Mouse (Mus musculus): ENCODE results near the gene Zfp12.
"Not testable (repeated sequence)": the region's sequence is repeated elsewhere in the genome, so short reads cannot be mapped to it uniquely, and the experiment has no call there.

Zfp12 gene

GRCm38 (mm10) chr5:143235028-143235693, at the start of gene Zfp12:
Gene Zfp12 (plus strand): TSS chr5:143235163.
- DNase-seq = peak; percentile 95

- not testable (repeated sequence) for DNase-seq
Observed at GRCm38 (mm10) chr5:143188014-143188413, 46.9 kb upstream of the Zfp12 start.

DNA sequence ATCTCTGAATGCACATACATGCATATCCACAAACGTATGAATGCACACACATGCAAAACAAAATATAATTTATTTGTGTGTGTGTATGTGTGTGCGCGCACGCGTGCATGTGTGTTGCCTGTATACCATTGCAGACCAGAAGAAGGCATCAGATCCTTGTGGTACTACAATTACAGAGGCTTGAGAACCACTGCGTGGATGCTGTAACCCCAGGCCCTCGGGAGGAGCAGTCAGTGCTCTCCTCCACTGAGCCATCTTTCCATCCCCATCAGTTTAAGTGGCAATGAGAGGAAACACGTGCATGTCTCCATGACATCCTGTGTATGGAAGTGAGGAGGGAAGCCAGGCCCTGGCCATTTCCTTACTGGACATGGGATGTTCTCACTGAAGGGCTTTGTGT, 42.2 kb upstream of the Zfp12 start:
- no peak for DNase-seq

DNA sequence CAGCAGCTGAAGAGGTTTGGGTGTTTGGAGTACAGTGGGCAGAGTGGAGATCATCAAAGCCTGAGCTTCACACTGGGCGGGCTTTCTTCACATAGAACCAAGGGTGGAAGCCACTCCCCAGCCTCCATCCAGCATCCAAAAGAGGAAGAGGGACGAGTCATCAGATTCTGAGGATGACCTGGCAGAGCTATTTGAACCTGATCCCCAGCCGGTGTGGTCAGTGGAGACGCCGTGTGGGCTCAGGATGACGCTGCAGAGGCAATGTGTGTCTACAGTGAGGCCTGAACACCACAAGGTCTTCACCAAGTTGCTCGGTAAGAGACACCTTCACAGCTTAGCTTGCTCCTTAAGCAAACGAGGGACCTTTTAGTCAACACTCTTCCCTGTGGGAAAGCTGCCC, 40.2 kb upstream of the Zfp12 start:
- not testable (repeated sequence) for DNase-seq

- no peak for DNase-seq
Observed at GRCm38 (mm10) chr5:143195166-143195565, 39.8 kb upstream of the Zfp12 start.

DNA sequence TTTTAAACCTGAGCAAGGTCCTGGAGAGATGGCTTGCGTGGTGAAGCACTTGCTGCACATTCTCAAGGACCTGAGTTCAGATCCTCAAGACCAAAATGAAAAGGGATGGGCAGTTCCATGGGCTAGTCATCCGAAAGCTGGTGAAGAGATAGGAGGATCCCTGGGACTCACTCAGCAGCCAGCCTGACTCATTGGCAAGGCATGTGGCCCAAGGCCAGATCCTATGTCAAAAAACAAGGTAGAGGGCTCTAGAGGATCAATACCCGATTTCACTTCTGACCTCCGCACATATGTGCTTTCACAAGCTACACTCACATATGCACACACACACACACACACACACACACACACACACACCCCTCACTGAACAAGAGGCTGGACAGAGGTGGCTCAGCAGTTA, 38.5 kb upstream of the Zfp12 start:
- DNase-seq = no peak

- no peak for DNase-seq
Observed at GRCm38 (mm10) chr5:143205015-143205414, 29.9 kb upstream of the Zfp12 start.

- DNase-seq = no peak
Observed at GRCm38 (mm10) chr5:143213832-143214231, 21.1 kb upstream of the Zfp12 start.

DNA sequence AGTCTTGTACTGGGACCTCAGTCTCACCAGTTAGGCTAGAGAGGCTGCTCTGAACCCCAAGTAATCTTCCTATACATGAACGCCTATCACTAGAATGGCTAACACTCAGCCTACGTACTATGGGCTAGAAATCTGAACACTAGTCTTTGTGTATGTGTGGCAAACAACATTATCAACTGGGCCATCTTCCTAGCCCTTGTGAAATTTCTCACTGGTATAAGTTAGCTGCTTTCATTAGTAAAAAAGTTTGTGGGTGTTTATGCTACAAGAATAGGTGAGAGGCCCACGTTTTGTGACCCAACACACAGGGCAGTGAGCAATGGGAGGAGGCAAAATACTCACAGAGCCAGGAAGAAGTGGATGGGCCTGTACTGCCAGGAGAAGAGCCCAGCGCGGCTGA, 14.0 kb upstream of the Zfp12 start:
- no peak for DNase-seq

DNA sequence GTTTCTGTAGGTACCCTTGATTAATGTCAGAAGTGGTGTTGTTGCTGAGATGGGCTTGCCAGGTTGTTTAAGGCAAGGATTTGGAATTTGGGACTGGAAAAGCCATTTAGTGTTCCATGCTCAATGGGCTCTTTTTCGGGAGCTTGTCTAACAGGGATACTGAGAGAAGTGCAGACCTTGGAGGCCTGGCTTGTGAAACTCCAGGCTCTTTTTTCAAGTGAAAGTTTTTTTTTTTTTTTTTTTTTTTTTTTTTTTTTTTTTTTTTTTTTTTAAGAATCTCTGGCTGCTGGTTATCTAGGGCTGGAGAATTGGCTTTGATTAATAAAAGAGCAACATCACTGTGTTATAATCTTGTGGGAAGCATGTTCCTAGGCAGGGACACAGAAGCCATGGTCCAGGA, 12.7 kb upstream of the Zfp12 start:
- DNase-seq = no peak

- no peak for DNase-seq
Observed at GRCm38 (mm10) chr5:143226790-143227189, 8.2 kb upstream of the Zfp12 start, which contains the start of gene Spdye4a. Gene Spdye4a (minus strand): TSS chr5:143226890.

DNA sequence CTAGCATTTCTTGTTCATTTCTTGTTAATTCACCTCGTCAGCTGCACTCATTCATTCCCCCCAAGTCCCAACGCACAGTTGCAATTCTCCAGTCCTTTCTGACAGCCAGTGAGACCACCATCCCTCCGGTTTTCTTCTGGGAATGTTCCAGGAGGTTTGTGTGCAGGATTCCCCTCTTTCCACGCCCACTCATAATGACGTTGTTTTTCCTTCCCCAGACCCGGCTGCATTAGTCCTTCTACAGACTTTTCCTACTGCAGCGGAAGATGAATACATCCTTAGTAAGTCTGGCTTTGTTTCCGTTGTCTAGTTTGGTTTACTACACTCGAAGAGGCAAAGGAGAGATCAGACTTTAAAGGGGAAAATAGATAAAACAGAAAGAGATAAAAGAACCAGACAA, 1.1 kb downstream of the Zfp12 start:
- no peak for DNase-seq

GRCm38 (mm10) chr5:143244926-143245325, 10.0 kb downstream of the Zfp12 start:
- DNase-seq = no peak

GRCm38 (mm10) chr5:143252039-143252438, 17.1 kb downstream of the Zfp12 start:
- no peak for DNase-seq

- no peak for DNase-seq
Observed at GRCm38 (mm10) chr5:143252791-143253185, 17.8 kb downstream of the Zfp12 start.

DNA sequence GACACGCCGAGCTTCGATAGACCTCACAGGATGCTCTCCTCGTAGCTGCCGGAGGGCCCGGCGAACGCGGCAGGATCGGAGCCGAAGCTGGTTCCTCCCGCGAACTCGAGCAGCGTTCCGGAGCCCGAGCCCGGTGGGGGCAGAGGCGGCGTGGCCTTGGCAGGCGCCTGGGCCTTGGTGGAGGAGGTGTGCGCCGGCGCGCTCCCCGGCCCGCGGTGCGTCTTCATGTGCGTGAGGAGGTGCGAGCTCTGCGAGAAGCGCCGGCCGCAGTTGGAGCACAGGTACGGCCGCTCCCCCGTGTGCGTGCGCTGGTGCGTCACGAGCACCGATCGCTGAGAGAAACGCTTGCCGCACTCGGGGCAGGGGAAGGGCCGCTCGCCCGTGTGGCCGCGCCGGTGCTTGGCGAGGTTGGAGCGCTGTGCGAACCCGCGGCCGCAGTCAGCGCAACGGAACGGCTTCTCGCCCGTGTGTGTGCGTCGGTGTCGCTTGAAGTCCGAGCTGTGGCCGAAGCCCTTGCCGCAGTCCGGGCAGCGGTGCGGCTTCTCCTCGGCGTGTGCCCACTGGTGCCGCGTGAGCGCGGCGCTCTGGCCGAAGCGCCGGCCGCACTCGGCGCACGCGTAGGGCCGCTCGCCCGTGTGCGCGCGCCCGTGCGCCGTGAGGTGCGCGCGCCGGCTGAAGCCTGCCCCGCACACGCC, 18.4 kb downstream of the Zfp12 start:
- DNase-seq = no peak

GRCm38 (mm10) chr5:143253881-143254486, 19.0 kb downstream of the Zfp12 start:
- DNase-seq = no peak

- no peak for DNase-seq
Observed at GRCm38 (mm10) chr5:143254487-143255130, 19.6 kb downstream of the Zfp12 start.

DNA sequence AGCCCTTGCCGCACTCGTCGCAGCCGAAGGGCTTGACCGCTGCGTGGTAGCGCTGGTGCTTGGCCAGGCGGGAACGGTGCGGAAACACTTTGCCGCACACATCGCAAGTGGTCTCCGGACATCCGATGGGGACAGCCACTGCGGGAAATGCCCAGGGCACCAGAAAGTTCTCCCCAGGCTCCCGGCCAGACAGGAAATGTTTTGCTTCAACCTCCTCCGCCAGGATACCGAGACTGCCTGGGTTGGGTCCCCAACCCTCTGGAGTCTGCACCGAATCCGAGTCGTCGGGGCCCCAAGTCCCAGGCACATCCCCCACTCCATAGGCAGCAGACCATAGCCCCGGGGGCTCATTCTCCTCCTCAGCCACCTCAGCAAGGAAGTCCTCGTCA, 20.2 kb downstream of the Zfp12 start:
- DNase-seq = no peak

DNA sequence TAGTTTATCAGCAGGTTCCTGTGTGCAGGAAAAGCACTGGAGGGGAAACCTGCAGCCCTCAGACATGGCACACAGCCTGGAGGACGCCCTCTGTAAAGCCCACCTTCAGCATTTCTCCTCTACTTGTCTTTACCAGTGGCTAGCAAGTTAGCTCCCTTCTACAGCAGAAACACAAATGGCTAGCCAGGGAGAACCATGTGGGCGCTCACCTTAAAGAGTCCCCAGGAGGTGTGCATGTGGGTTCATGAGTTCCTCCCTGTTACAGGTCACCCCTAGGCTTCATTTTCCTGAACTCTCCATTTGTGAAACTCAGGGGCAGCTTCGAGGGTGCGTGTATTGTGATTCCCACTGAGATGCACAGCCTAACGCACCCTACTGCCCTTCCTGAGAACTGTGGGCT, 20.8 kb downstream of the Zfp12 start:
- DNase-seq = no peak

GRCm38 (mm10) chr5:143261636-143262035, 26.7 kb downstream of the Zfp12 start:
- no peak for DNase-seq

GRCm38 (mm10) chr5:143264689-143265088, 29.7 kb downstream of the Zfp12 start:
- no peak for DNase-seq

GRCm38 (mm10) chr5:143265409-143265808, 30.4 kb downstream of the Zfp12 start:
- no peak for DNase-seq

DNA sequence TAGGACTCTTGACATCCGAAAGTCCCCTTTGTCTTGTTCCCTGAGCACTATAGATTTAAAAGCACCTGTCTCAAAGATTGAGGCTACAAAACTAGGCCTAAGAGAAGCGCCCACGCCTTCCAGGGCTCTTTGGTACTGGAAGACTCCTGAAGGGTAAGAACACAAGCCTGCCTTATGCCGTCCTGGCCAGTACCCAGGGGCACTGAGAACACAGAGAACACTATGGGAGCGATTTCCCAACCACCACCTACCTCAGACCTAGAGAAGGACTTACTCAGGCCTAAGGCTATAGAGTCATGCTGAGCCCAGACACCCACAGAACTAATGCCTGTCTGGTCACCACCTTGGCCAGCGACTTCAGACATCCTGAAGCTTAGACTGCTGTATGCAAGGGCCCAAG, 31.8 kb downstream of the Zfp12 start:
- DNase-seq = no peak

All from kidney, adult 18-20 months (tissue).